Mouse (Mus musculus): ENCODE measurements at regions not wholly inside any gene's neighbourhood (a gene's known extent, or its start where the extent isn't known, plus 50 kb on each side); places are given as distances from the start of the nearest gene placed in this dataset.

GRCm38 (mm10) chr13:101487621-101488020 lies 280.4 kb downstream of the Pik3r1 start:
- TF ChIP-seq CTCF (IDR thresholded peaks at IDR 0.05; ENCODE audit: low read depth, low read length) = no peak
- no peak for TF ChIP-seq POLR2A (IDR thresholded peaks at IDR 0.05; ENCODE audit: insufficient read depth, low read length)

All from ES-Bruce4 (cell line).